Mouse (Mus musculus) kidney, adult 11 months (tissue): ENCODE results near the gene Senp2.
"Not testable (repeated sequence)": the region's sequence is repeated elsewhere in the genome, so short reads cannot be mapped to it uniquely, and the experiment has no call there.

Experiments
- DNase-seq: peaks from one replicate; pipeline ENCODE4 v3.0.0; 2022

The Senp2 gene

DNA sequence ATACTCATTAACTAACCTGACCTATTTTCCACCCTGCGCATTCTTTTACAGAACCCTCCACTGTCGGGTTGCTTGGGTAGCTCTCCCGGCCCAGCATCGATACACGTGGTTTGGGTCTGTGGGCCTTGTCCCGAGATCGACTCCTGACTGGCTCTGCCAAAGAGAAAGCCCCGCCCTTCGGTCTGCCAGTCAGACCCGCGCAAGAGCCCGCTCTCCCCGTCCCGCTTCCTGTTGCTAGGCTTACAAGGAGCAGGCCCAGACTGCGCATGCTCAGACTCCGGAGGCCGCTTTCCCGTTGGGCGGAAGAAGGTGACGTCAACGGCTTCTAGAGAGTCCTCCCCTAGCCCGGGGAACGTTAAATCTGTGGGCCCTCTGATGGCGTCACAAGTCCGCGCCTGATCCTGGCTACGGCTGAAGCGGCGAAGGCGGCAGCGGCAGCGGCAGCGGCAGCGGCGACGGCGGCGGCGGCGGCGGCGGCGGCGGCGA, at the start of gene Senp2:
Gene Senp2, plus strand, starts transcription at position 386 of the 486 bp plus-strand sequence.
- DNase-seq, result peak; percentile 100

DNA sequence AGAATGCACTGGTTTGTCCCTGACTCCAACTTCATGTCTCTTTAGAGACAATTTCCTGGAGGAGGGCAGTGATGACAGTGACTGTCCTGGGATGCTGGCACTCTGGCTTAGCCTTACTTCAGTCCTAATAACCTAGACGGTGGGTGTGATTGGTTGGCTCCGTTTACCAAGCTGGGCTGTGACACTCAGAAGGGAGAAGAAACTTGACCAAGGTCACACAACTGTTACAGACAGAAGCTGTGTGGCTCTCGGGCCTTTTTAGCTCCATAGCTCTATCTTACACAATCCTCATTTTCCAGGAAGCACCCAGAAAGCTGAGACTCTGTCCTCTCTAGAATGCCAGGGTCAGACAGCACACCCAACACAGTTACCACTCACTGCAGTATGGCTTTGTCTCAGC, 43.7 kb upstream of the Senp2 start:
- DNase-seq, result no peak

DNA sequence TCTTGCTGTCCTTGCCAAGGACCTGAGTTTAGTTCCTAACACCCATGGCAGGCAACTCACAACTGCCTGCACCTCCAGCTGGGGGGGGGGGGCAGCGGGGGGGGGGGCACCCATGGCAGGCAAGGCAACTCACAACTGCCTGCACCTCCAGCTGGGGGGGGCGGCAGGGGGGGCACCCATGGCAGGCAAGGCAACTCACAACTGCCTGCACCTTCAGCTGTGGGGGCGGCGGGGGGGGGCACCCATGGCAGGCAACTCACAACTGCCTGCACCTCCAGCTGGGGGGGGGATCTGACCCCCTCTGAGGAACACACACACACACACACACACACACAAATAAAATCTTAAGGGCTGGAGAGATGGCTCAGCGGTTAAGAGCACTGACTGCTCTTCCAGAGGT, 39.4 kb upstream of the Senp2 start:
- DNase-seq, result no peak

DNA sequence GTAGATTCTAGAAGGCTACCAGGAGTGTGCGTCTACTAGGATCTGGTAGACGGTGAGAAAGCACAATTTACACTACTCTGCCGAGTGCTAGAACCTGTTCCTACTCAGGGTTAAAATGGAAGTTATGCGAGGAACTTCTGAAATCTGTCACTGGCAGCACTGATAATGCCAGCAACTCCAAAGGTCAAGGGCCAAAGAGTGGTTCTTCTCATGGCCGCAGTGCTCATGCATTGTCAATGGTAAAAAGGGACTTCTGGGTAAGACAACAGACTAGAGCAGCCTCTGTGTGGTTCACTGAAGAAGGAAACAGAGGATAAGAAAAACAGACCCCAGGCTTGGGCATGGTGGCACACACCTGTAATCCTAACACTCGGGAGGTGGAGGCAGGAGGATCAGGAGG, 38.7 kb upstream of the Senp2 start:
- no peak for DNase-seq

DNA sequence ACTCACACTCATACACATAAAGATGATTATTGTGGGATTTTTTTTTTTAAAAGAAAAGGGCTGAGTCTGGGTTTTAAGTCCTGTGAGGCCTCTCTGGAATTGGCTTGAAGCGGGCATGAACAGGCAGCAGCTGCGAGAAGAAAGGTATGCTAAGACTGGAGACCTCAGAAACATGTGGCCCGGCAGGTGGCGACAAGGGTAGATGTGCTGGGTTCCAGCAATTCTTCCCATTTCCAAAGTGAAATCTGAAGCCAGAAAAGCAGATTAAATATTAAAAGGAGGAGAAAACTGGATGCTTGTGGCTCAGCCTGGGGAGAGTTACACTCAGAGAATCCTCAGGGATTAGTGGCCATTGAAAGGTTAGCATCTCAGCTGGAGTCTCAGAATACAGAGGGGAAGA, 37.8 kb upstream of the Senp2 start:
- DNase-seq, result no peak

DNA sequence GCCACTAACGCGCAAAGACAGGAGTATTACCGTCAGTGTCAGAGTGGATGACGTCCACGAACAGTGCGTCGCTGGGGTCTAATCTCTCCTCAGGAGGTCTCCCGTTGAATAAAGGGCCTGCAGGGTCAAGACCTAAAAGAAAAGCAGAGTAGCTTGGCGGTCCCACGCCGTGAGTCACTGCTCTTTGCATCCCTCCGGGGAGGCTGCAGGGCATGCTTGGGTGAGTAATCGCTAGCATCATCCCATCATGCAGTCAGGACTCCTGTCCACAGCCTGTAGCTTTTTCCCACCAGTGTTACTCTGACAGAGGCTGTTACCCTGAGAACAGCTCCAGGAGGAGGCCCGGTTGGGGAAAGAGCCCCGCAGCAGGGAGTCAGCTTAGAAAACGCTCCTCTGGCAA, 33.1 kb upstream of the Senp2 start:
- DNase-seq, result no peak

DNA sequence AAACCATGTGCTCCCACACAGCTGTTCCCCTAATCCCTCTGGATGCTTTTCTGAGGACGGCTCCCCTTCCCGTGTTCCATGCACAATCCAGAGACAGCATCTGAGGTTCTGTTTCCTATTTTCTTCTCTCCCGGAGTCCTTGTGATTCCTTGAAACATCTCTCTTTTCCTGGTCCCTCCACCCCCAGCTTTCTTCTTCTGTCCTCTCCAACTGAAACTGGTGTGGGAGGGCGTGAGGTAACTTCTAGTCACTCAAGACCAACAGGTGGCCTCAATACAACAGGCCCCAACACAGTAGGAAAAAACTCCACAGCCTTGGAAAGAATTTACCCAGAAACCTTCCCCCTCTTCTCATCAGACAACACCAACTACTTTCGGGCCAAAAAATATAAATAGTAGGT, 31.9 kb upstream of the Senp2 start:
- no peak for DNase-seq

DNA sequence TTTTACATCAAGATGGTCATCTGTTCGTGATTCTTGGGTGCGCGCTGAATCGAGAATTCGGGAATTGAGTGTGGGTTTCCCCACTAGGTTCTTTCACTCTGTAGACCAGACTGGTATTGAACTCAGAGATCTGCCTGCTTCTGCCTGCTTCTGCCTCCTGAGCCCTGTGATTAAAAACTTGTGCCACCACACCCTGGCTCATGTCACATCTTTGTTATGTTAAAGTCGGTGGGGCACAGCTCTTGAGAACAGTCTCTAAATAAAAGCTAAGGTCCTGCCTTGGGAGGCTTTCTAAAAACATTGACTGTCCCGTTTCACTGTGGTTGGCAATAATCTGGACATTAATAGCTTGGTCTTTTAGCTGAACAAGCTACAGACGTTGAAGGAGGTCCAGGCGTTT, 26.1 kb upstream of the Senp2 start:
- DNase-seq, result no peak

DNA sequence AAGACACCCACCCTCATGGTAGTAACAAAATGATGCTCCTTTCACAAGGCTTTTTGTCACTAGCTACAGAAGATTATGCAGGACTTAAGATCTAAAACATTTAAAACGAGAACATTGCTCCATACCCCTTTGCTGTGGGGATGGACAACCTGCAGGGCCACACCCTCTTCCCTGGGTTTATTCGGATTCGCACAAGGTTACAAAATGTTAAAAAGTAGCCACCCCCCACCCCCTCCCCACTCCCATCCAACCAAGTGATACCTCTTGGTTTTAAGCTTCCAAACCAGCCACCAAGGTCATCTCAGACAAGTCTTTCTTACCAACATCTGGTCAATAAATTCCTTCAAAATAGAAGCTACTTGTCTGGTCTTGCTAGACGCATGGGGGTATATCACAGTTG, 25.7 kb upstream of the Senp2 start:
- DNase-seq, result no peak

DNA sequence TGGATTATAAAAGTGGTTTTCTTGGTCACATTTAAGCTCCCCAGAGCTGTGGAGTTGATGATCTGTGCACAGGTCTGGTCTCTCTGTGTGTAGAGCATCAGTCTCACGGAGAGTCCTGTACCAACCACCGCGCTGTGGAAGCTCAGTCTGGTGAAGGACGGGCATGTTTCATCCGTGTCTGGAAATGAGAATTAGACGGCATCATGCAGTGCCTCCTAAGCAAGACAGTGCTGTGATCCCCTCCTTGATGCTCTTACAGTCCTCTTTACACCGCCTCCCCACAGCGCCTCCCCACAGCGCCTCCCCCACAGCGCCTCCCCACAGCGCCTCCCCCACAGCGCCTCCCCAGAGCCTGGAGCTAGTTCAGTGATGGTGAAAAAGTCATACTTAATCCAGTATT, 25.2 kb upstream of the Senp2 start:
- no peak for DNase-seq

DNA sequence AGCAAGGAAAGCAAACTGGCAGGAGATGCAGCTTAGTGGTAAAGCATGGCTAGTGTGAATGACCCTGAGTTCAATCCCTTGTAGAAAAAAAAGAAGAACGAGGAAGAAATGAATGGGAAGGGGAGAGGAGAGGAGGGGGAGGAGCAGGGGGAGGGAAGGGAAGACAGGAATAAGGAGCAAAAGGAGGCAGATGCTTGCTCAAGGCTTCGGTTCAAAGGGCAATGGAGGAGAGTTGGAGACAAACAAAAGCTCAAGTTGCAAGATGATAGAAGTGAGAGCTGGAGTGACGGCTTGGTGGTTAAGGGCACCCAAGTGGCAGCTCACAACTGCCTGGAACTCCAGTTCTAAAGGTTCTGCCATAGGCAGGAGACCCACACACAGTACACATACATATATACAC, 23.1 kb upstream of the Senp2 start:
- no peak for DNase-seq

DNA sequence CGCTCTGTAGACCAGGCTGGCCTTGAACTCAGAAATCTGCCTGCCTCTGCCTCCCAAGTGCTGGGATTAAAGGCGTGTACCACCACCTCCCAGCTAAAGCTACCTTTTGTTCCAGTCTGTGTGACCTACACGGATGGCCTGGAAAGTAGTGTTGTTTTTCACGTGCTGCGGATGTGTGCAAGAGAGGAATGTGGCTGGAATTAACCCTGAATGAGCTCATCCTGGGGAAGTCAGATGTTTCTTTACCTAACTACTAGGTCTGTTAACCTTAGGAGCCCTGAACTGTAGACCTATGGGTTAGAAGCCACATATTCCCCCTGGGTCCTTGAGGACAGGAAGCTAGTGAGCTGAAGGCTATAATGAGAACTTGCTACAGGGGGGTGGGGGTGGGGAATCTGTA, 21.3 kb upstream of the Senp2 start:
- no peak for DNase-seq

DNA sequence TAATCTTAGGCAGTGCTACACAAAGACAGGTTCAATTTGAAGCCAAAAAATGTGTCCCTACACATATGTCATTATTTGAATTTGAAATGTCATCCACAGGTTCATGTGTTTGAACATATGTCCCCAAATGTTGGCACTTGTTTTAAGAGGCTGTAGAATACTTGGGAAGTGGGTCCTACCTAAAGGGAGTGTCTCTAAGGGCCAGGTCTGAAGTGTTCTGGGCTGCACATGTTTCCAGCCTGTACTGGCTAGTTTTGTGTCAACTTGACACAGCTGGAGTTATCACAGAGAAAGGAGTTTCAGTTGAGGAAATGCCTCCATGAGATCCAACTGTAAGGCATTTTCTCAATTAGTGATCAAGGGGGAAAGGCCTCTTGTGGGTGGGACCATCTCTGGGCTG, 18.4 kb upstream of the Senp2 start:
- DNase-seq, result not testable (repeated sequence)

DNA sequence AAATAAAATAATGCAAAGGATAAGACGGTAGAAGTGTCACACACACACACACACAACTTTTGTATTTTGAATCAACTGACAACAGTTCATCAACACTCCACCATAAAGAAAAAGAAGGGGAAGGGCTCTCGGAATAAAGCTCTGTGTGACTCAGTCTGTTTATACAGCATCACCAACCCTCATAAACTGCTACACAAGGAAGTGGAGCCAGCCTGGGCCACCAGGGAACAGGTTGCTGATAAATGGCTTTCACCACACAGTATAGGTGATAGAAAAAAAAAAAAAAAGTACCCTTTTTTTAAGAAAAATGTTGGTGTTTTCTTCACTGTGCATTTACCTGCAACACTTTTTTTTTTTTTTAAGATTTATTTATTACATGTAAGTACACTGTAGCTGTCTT, 17.5 kb upstream of the Senp2 start:
- no peak for DNase-seq

DNA sequence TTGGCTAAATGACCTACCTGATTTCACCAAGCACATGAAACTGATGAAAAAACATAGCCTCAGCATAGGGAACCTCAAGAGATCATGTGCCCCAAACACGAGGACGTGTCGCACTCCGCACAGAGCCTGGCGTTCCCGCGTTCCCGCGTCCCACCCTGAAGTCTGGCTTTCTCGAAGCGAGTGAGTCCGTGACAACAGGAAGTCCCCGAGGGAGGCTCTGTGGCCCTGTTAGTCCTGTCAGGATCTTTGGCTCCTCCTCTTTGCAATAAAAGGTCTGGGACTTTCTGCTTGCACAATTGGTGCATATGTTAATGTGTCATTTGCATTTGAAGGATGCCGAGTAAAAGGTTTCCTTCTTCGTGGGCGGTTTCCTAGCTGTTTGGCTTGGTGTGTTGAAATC, 14.0 kb upstream of the Senp2 start, which contains the start of gene Liph:
Gene Liph, minus strand, starts transcription at position 360 of the 400 bp plus-strand sequence.
- peak; percentile 17 for DNase-seq

DNA sequence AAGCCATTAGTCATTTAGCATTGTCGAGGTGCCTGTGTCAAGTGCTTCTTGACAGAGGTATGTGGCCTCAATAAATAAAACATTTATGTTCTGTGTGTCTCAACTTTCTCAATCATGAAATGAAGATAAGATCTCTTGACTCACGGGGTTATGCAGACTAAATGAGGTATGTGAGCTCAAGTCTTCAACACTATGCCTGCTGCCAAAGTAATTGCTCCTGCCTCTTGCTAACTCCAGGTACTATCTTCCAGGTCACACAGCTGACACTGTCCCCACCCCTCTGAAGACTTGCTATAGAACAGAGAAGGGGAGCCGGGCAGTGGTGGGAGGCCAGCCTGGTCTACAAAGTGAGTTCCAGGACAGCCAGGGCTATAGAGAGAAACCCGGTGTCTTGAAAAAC, 12.9 kb upstream of the Senp2 start:
- no peak for DNase-seq

DNA sequence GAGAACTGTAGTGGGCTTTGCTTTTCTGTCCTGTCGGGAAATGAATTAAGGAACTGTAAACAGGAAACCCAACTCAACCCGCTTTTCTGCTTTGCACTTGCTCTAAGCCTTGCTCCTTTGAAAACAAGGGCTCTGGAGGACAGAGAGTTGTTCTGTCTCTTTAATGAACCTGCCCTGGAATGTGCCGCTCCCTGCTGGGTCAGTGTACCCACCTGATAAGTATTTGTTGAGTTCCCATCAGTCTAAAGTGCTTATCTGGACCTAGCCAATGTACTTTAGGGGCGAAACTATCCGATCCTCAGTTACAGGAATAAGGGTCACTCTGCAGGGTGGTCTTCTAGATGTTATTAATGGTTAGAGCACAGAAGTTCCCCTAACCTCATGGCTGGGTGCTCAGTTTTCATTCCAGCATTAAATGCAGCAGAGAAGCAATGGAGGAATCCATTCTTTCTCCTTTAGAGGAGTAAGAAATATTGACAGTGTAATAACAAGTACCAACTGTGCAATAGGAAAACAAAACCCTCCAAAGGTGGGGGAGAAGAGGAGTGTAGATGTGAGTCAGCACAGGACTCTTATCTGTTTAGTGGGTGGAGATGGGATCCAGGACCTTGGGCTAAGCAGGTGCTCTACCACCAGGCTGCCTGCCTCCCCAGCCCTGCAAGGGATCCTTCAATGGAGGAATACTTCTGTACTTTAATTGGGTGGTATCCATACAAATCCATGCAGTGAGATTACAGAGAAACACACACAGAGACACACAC, 12.2 kb upstream of the Senp2 start:
- no peak for DNase-seq

DNA sequence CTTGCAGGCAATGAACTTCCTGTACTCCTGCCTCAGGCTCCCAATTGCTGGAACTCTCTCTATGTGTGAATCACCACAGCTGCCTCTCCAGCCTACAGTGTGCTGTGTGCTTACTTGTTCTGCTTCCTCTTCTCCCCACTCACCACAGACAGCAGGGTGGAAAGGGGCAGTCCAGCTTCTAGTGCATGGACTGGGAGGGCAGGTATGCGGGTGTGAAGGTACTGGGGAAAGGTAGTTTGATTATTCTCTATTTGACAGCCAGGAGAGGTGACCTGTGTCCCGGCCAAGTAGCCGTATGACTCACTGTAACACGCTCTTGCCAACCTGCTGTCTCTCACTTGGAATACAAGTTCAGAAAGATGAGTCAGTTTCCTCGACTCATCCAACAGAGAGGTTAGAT, 11.2 kb upstream of the Senp2 start:
- DNase-seq, result no peak

DNA sequence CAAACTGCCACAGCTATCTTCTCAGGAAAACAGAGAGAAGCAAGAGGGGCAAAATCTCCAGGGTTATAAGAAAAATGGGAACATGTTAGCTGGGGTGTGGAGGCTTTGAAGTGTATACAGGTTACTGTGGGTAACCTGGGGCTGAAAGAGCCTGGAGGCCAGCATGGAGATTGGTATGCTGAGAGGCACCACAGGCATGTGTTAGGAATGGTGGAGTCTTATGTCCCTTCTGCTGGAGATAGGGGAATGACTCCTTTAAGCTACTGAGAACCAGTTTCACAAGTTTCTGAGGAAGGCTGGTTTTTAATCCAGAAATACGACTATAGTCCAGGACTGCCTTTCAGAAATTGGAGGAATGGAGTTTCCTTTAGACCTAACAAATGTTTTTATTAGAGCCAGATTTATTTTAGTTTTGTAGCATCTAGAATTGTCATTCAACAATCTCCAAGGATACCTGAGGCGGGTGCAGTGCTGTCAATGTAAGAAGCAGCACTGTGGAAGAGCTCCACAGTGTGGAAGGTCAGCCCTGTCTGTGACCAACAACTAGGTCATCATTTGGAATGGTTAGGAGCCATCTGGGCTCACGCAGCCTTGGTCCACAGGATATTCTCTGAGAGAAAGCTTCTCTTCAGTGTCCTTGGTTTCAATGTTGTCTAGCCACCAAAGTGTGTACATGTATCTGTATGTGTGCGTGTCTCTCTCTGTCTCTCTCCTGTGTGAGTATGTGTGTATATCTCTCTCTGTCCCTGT, 9.2 kb upstream of the Senp2 start:
- no peak for DNase-seq

DNA sequence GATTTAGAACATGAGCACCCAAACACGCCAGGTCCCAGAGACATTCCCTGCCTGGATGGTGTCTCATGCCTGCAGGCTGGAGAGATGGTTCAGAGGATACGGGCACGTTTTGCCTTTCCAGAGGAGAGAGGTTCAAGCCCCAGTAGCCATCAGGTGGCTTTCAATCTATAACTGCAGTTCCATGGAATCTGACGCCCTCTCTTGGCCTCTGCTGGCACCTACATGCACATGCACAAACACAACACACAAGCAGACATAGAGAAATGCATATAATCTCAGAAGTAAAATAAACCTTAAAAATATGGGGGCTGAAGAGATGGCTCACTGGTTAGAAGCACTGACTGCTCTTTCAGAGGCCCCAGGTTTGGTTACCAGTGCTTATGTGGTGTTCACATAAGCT, 8.1 kb upstream of the Senp2 start:
- DNase-seq, result no peak

DNA sequence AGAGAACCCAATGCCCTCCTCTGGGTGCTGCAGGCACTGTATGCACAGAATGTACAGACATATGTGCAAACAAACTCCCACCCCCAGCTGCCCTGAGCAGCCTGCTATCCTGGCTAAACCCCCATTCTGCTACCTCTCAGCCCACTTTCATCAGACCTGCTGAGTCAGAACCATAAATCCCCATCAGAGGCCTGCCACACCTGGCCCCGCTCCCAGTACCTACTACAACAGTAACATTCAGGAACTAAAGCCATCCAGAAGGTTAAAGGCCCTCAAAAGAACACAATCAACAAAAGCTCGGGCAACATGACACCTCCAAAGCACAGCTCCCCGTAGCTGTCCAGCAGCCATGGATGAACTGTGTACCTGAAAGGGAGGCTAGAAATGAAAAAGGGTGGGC, 7.7 kb upstream of the Senp2 start:
- no peak for DNase-seq

DNA sequence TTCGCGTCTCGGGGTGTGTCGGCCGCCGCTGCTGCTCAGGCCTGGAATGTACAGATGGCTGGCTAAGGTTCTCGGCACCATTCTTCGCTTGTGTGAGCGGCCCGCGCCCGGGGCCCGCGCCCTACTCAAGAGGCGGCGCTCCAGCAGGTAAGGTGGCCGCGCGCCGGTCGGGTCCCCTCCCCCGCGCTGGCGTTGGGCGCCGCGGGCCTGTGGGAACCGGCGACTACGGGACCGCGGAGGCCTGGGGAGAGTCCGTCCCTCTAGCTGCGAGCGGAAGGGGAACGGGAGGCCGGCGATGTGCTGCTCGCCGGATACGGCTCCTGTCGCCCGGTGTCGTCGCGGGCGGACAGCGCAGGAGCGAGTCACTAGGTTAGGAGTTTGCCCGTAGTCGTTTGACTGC, 312 bp downstream of the Senp2 start:
- DNase-seq, result no peak

DNA sequence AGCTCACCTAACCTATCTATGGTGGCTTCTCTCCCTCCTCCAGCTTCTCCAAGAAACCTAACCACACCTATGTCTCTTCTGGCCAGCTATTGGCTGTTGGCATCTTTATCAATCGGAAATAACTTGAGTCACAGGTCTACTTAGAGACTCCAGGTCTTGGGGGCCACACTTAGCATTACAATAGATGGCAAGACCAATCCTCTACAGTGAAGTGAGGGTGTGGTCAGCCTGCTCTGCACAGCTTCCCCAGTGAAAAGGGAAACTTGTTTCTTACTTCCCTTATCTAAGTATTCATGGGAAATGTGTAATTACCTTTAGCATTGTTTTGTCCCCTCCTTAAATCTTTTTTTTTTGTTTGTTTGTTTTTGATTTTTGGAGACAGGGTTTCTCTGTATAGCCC, 6.3 kb downstream of the Senp2 start:
- no peak for DNase-seq

DNA sequence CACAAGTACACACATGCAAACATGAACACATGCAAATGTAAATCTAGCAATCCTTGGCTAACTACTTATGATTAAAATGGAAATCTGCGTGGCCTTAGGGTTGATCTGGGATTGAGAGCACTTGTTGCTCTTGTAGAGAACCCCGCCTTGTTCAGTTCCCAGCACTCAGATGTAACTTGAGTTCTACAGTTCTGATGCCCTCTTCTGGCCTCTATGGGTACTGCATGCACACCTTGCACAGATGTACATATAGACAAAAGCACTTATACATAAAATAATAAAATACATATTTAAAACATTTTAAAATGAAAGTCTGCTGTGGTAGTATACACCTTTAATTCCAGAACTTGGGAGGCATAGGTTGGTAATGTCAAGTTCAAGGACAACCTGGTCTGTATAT, 12.8 kb downstream of the Senp2 start:
- no peak for DNase-seq

DNA sequence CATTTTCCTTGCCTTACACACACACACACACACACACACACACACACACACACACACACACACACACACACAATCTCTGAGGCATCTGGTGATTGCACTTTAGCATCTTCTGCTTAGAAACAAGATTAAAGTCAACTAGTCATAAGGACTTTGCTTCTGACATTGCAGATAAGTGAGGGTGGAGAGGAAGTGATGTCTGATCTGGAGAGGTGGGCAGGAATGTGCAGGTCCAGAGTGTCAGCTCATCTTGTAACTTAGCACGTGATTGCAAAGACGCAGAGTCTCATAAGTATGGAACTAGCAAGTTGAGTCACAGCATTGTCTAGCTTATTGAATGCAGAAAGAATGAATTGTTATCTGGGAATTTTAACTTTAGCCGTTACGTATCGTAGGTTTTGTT, 18.2 kb downstream of the Senp2 start:
- no peak for DNase-seq
